Comparison of ENCODE assay signal across 14 mouse cellular contexts in genomic region chr17:10399706-10400105, GRCm38 (mm10).
DNase-seq lines count a peak whose midpoint lies in the region; ATAC-seq and TF ChIP-seq lines count a peak whose summit lies in the region.
"Had no signal": no experiment of that assay in that cellular context is flagged by ENCODE, and none has a peak within 500 bp of the region (broad histone marks: within the 10 kb centered on the region; RNA-seq: fewer than 3 reads in every experiment).

No protein-coding gene starts in this region.

- no peaks in the 10 kb centered on the region for H3K27me3 ChIP-seq in liver, adult 2 months (ENCODE audit: control insufficient read depth, insufficient read depth, low read length)
- H3K27me3 ChIP-seq in liver, embryonic 12.5 days (replicated peaks): no peaks in the 10 kb centered on the region
- H3K27me3 ChIP-seq in forebrain, embryonic 13.5 days: no peaks in the 10 kb centered on the region
- no peaks in the 10 kb centered on the region for H3K27me3 ChIP-seq in limb, embryonic 14.5 days (ENCODE audit: control insufficient read depth, insufficient read depth, low read length)
- H3K27me3 ChIP-seq: embryonic facial prominence, embryonic 13.5 days had no signal

- no peak overlapping the region for H3K9ac ChIP-seq in liver, adult 2 months (ENCODE audit: low read depth, low read length)
- H3K9ac ChIP-seq in liver, embryonic 12.5 days: no peak overlapping the region
- no peak overlapping the region for H3K9ac ChIP-seq in forebrain, embryonic 13.5 days
- H3K9ac ChIP-seq in limb, embryonic 14.5 days (ENCODE audit: low read depth, low read length, severe bottlenecking): no peak overlapping the region
- H3K9ac ChIP-seq: embryonic facial prominence, embryonic 13.5 days had no signal

- no peak overlapping the region for H3K4me3 ChIP-seq in liver, adult 2 months (ENCODE audit: insufficient read depth, low read depth, low read length)
- no peak overlapping the region for H3K4me3 ChIP-seq in liver, embryonic 12.5 days
- H3K4me3 ChIP-seq in forebrain, embryonic 13.5 days: no peak overlapping the region
- no peak overlapping the region for H3K4me3 ChIP-seq in limb, embryonic 14.5 days (replicated peaks; ENCODE audit: low read length)
- H3K4me3 ChIP-seq: embryonic facial prominence, embryonic 13.5 days had no signal

- no peaks in the 10 kb centered on the region for H3K4me1 ChIP-seq in liver, adult 2 months (ENCODE audit: control insufficient read depth, insufficient read depth, low read length)
- H3K4me1 ChIP-seq in liver, embryonic 12.5 days: peaks cover 10% of the 10 kb centered on the region; the same call in 1 of the 2 replicates
- H3K4me1 ChIP-seq in forebrain, embryonic 13.5 days: peaks cover 34% of the 10 kb centered on the region
- peaks cover 28% of the 10 kb centered on the region for H3K4me1 ChIP-seq in limb, embryonic 14.5 days (ENCODE audit: control insufficient read depth, insufficient read depth, low read length)

- TF ChIP-seq POLR2A in liver, adult 2 months (IDR thresholded peaks at IDR 0.05; ENCODE audit: extremely low read depth, insufficient read depth, low read length): no peak
- no peak for TF ChIP-seq POLR2A in limb, embryonic 14.5 days (IDR thresholded peaks at IDR 0.05; ENCODE audit: borderline replicate concordance, extremely low read depth, insufficient read depth, insufficient read length)

- peak; percentile 87 for DNase-seq in heart, adult 11 months
- DNase-seq in heart, postnatal 14 days: no peak
- peak; percentile 11 for DNase-seq in liver, adult 2 months (ENCODE audit: extremely low read depth, low read depth, low spot score)
- DNase-seq in limb, embryonic 14.5 days (ENCODE audit: low spot score): no peak
- no peak for DNase-seq in kidney, adult 9 months
- DNase-seq in kidney, adult 11 months: no peak
- DNase-seq: adrenal gland, adult 8-10 months; cerebellum, adult 11 months; kidney, postnatal 4 days; thymus, postnatal 36 days had no signal

- no peak overlapping the region for H3K27ac ChIP-seq in liver, adult 2 months (replicated peaks; ENCODE audit: insufficient read depth, low read depth, low read length)
- H3K27ac ChIP-seq in liver, embryonic 12.5 days: no peak overlapping the region
- peak overlapping the region; percentile 21 for H3K27ac ChIP-seq in forebrain, embryonic 13.5 days
- H3K27ac ChIP-seq in limb, embryonic 14.5 days (replicated peaks; ENCODE audit: low read depth, low read length): peak overlapping the region; percentile 70
- H3K27ac ChIP-seq: embryonic facial prominence, embryonic 13.5 days; macrophage had no signal

- H3K4me2 ChIP-seq in liver, embryonic 12.5 days: no peak overlapping the region
- no peak overlapping the region for H3K4me2 ChIP-seq in forebrain, embryonic 13.5 days
- no peak overlapping the region for H3K4me2 ChIP-seq in limb, embryonic 14.5 days (replicated peaks; ENCODE audit: low read depth, low read length, severe bottlenecking)
- H3K4me2 ChIP-seq: embryonic facial prominence, embryonic 13.5 days had no signal

- 60% methylated on average over 10 of the region's 10 CpGs for WGBS in liver, adult 2 months
- 73% methylated on average over 10 of the region's 10 CpGs for WGBS in liver, embryonic 12.5 days (ENCODE audit: insufficient replicate concordance)
- WGBS in forebrain, embryonic 13.5 days: 73% methylated on average over 10 of the region's 10 CpGs
- WGBS in limb, embryonic 14.5 days: 70% methylated on average over 10 of the region's 10 CpGs

- ATAC-seq in liver, embryonic 12.5 days: no peak
- ATAC-seq in forebrain, embryonic 13.5 days: no peak
- ATAC-seq in limb, embryonic 14.5 days (ENCODE audit: low FRiP score, low read depth): no peak

- no peaks in the 10 kb centered on the region for H3K36me3 ChIP-seq in liver, adult 2 months (ENCODE audit: control insufficient read depth, insufficient read depth, low read length)
- H3K36me3 ChIP-seq in liver, embryonic 12.5 days: no peaks in the 10 kb centered on the region
- no peaks in the 10 kb centered on the region for H3K36me3 ChIP-seq in forebrain, embryonic 13.5 days (ENCODE audit: poor library complexity, severe bottlenecking)
- no peaks in the 10 kb centered on the region for H3K36me3 ChIP-seq in limb, embryonic 14.5 days (ENCODE audit: control insufficient read depth, insufficient read depth, low read length)
- H3K36me3 ChIP-seq: embryonic facial prominence, embryonic 13.5 days had no signal

- no peaks in the 10 kb centered on the region for H3K79me2 ChIP-seq in liver, adult 2 months (ENCODE audit: control insufficient read depth, insufficient read depth, low read length)

- intact Hi-C loops in heart, postnatal 14 days (cut with DNase I): no loop called here

- H3K9me3 ChIP-seq in liver, embryonic 12.5 days (replicated peaks): no peaks in the 10 kb centered on the region
- H3K9me3 ChIP-seq in forebrain, embryonic 13.5 days (replicated peaks): no peaks in the 10 kb centered on the region
- no peaks in the 10 kb centered on the region for H3K9me3 ChIP-seq in limb, embryonic 14.5 days (ENCODE audit: control insufficient read depth, low read length)
- H3K9me3 ChIP-seq: embryonic facial prominence, embryonic 13.5 days had no signal

- no peak for TF ChIP-seq CTCF in liver, adult 2 months (IDR thresholded peaks at IDR 0.05; ENCODE audit: low read depth, low read length)

Comparison
In these comparisons a context has a peak if more than half of its experiments do, and no peak if none do; other contexts are left out.
1. DNase-seq: peak in heart, adult 11 months (single experiment) and liver, adult 2 months (single experiment); none in heart, postnatal 14 days (0 of 2), limb, embryonic 14.5 days (single experiment), kidney, adult 9 months (single experiment) and kidney, adult 11 months (single experiment).
2. H3K27ac ChIP-seq: peak in forebrain, embryonic 13.5 days (single experiment) and limb, embryonic 14.5 days (single experiment); none in liver, adult 2 months (single experiment) and liver, embryonic 12.5 days (single experiment).